Mouse (Mus musculus) intestine, embryonic 16.5 days (tissue): Measurements from ENCODE around the gene B4galt5. TPM values are rescaled to one million over a fixed set of nuclear protein-coding genes. Genes with fewer than 3 reads are reported as not detected.

Experiments used
- ATAC-seq: fragments of 200-750 bp; cut with Nextera tagmentation; 2 replicates; pipeline ENCODE4 v1.8.0; 2017; ENCODE audit warnings: moderate TSS enrichment, moderate library complexity
- H3K27ac ChIP-seq: fragments of 300-500 bp; sonication (generic); 2 replicates; pipeline ENCODE4 v1.5.1; 2014; ENCODE audit warnings: mild to moderate bottlenecking, low read length
- H3K27me3 ChIP-seq: fragments of 300-500 bp; sonication (generic); replicated peaks from 2 replicates; pipeline ENCODE4 v1.6.1; 2014; ENCODE audit warnings: low read length, control low read depth, mixed read lengths; ENCODE audit not compliant: control insufficient read depth, insufficient read depth
- H3K36me3 ChIP-seq: fragments of 300-500 bp; sonication (generic); 2 replicates; pipeline ENCODE4 v1.6.1; 2014; ENCODE audit warnings: low read length, control low read depth; ENCODE audit not compliant: control insufficient read depth, insufficient read depth
- H3K4me1 ChIP-seq: fragments of 300-500 bp; sonication (generic); 2 replicates; pipeline ENCODE4 v1.6.1; 2014; ENCODE audit warnings: low read length, control low read depth, mixed read lengths; ENCODE audit not compliant: control insufficient read depth, insufficient read depth
- H3K4me2 ChIP-seq: fragments of 300-500 bp; sonication (generic); 2 replicates; pipeline ENCODE4 v1.6.1; 2014; ENCODE audit warnings: low read depth, low read length, control low read depth
- H3K4me3 ChIP-seq: fragments of 300-500 bp; sonication (generic); 2 replicates; pipeline ENCODE4 v1.5.1; 2014; ENCODE audit warnings: mild to moderate bottlenecking, low read length
- H3K9ac ChIP-seq: fragments of 300-500 bp; sonication (generic); 2 replicates; pipeline ENCODE4 v1.6.1; 2014; ENCODE audit warnings: low read depth, low read length
- H3K9me3 ChIP-seq: fragments of 300-500 bp; sonication (generic); 2 replicates; pipeline ENCODE4 v1.6.1; 2016; ENCODE audit warnings: low read length, control low read depth; ENCODE audit not compliant: control insufficient read depth
- WGBS: fragments of 180-500 bp; shearing (Covaris S2); extraction: QIAGEN DNeasy Blood & Tissue Kit; methylation state at CpG from one replicate; pipeline ENCODE4 v1.1.7; 2014; 5-methylcytosine and 5-hydroxymethylcytosine counted together
- polyA plus RNA-seq: library from polyadenylated mRNA; unstranded; fragments of >200 nt; fragmentation: Nextera tagmentation; extraction: Ambion mirVana; gene quantifications from 2 replicates; pipeline ENCODE4 v1.2.1, GENCODE M21; 2015

The B4galt5 gene
- polyA plus RNA-seq, 1 experiment from 2014 or later = 8.1 TPM

DNA sequence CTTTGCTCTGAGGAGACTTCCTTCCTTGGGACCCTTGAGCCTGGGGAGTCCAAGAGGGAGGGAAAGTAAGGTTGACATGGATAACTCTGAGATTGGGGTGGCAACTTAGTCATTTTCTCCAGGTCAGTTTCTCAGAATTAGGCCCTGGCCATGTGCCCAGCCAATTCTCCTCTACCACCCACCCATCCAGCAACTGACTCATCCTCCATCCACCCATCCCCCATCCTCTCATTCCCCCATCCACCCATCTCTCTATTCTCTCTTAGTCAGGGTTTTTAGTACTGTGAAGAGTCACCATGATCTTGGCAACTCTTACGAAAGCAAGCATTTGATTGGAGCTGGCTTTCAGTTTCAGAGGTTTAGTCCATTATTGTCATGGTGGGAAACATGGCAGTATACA lies 80.3 kb downstream of the B4galt5 start:
- Histone ChIP-seq H3K27ac (no peak overlapping the region), H3K9ac (no peak overlapping the region), H3K36me3 (no peaks in the 10 kb centered on the region), H3K4me3 (no peak overlapping the region), H3K9me3 (no peaks in the 10 kb centered on the region), H3K27me3 (no peaks in the 10 kb centered on the region), H3K4me1 (no peaks in the 10 kb centered on the region), H3K4me2 (no peak overlapping the region)
- no peak for ATAC-seq
- 100% methylated on average over 1 of the region's 1 CpGs for WGBS

DNA sequence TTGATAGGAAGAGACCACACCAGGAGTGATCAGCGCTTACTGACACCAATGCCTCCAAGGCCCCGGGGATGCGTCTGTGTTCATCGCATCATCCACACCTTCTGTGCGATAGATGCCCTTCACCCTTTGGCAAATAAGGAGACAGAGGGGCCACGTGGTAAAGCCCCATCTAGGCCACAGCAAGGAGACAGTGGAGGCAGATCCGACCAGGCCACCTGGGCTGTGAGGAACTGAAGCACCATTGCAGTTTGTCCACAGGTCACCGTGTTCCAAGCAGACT lies 80.6 kb downstream of the B4galt5 start:
- H3K27me3 ChIP-seq = no peaks in the 10 kb centered on the region
- no peak overlapping the region for H3K4me3 ChIP-seq
- no peaks in the 10 kb centered on the region for H3K9me3 ChIP-seq
- WGBS = 88% methylated on average over 8 of the region's 8 CpGs
- H3K27ac ChIP-seq = no peak overlapping the region
- no peaks in the 10 kb centered on the region for H3K36me3 ChIP-seq
- no peaks in the 10 kb centered on the region for H3K4me1 ChIP-seq
- H3K4me2 ChIP-seq = no peak overlapping the region
- no peak for ATAC-seq
- no peak overlapping the region for H3K9ac ChIP-seq

DNA sequence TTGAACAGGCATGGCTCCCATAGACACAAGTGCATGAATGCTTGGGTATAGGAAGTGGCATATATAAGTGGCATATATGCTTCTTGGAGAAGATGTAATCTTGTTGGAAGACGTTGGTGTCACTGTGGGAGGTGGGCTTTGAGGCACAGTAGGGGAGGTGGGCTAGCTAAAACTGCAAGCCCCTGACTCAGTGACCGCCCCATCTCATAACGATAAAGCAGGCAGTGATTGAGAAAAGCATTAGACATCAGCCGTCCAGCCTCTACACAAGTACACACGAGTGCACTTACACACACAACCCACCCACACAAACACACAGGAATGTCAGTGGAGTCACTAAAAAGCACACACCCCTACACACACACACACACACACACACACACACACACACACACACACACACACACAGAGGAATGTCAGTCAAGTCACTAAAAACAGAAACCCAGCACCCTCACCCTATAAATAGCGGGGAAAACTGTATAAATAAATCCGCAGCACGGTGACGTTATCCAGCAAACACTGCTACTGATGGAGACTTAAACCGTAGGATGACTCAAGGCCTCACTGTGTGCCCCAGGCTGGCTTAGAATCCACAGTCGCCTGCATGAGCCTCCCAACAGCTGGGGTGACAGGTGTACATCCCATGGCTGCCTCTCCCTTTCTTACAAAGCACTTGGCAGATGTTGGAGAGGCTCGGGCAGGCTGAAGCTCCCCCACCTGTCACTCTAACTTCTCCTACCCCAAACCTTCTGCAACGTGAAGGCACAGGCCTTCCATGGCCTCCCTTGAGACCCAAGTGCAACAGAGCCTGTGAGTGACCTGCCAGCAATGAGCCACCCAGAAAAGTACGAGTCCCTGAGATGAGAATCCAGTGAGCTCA lies 81.2 kb downstream of the B4galt5 start:
- H3K4me1 ChIP-seq = no peaks in the 10 kb centered on the region
- 69% methylated on average over 14 of the region's 14 CpGs for WGBS
- H3K4me2 ChIP-seq = no peak overlapping the region
- no peaks in the 10 kb centered on the region for H3K27me3 ChIP-seq
- no peak overlapping the region for H3K9ac ChIP-seq
- no peak overlapping the region for H3K4me3 ChIP-seq
- no peak overlapping the region for H3K27ac ChIP-seq
- H3K9me3 ChIP-seq = no peaks in the 10 kb centered on the region
- H3K36me3 ChIP-seq = no peaks in the 10 kb centered on the region
- no peak for ATAC-seq

DNA sequence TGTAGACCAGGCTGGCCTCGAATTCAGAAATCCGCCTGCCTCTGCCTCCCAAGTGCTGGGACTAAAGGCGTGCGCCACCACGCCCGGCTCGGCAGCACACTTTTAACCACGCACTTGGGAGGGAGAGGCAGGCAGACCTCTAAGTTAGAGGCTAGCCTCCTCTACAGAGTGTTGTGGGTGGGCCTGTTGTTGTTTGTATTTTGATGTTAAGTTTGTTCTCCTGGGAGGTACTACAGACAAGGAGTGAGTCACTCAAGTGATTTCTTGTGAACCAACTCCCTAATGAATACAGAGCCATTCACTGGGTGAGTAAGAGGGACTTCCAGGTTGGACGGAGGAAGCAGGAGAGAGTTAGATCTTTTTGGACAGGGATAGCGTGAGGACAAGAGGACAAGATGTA lies 82.8 kb downstream of the B4galt5 start:
- Histone ChIP-seq H3K9ac (no peak overlapping the region), H3K4me2 (no peak overlapping the region), H3K9me3 (no peaks in the 10 kb centered on the region), H3K4me3 (no peak overlapping the region), H3K36me3 (no peaks in the 10 kb centered on the region), H3K27ac (no peak overlapping the region), H3K4me1 (peaks cover 3% of the 10 kb centered on the region; the same call in 1 of the 2 replicates), H3K27me3 (no peaks in the 10 kb centered on the region)
- no peak for ATAC-seq
- WGBS = 92% methylated on average over 10 of the region's 10 CpGs

DNA sequence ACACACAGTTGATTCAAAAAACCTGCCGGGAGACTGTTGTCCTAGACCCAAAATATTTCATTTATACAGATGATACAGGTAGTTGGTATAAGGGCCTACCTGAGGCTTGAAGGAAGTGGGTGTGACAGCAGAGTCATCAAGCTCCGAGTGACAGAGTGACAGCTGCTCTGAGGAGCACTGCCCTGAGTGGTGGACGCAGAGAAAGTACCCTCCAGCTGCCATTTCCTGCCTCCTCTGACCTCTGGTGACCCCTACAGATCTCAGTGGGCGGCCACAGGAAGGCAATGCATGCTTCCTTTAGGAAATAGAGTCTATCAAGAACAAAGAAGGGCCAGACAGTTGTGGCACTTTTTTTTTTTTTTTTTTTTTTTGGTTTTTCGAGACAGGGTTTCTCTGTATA lies 83.2 kb downstream of the B4galt5 start:
- H3K36me3 ChIP-seq = no peaks in the 10 kb centered on the region
- H3K9ac ChIP-seq = no peak overlapping the region
- peaks cover 6% of the 10 kb centered on the region; the same call in 1 of the 2 replicates for H3K4me1 ChIP-seq
- H3K9me3 ChIP-seq = no peaks in the 10 kb centered on the region
- H3K27ac ChIP-seq = no peak overlapping the region
- 68% methylated on average over 4 of the region's 5 CpGs for WGBS
- no peaks in the 10 kb centered on the region for H3K27me3 ChIP-seq
- no peak for ATAC-seq
- no peak overlapping the region for H3K4me3 ChIP-seq
- no peak overlapping the region for H3K4me2 ChIP-seq

DNA sequence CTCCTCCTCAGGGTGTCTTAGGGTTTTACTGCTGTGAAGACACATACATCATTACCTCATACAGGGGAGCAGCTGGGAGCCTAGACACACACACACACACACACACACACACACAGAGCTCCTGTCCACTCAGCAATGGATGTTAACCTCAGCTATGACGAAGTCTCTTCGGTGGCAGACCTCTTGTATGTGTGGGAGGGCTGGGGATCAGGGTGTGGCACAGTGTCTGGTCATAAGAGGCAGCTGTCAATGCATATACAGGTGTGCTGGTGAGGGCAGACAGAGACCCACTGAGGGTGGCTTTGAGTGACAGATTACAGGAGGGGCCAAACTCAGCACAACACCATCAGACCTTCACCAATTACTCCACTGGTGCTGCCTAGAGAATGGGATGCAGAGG lies 84.0 kb downstream of the B4galt5 start:
- no peaks in the 10 kb centered on the region for H3K36me3 ChIP-seq
- peaks cover 6% of the 10 kb centered on the region; the same call in 1 of the 2 replicates for H3K4me1 ChIP-seq
- H3K9ac ChIP-seq = no peak overlapping the region
- H3K4me3 ChIP-seq = no peak overlapping the region
- H3K27me3 ChIP-seq = no peaks in the 10 kb centered on the region
- H3K4me2 ChIP-seq = no peak overlapping the region
- no peak overlapping the region for H3K27ac ChIP-seq
- 72% methylated on average over 2 of the region's 2 CpGs for WGBS
- H3K9me3 ChIP-seq = no peaks in the 10 kb centered on the region
- ATAC-seq = no peak

DNA sequence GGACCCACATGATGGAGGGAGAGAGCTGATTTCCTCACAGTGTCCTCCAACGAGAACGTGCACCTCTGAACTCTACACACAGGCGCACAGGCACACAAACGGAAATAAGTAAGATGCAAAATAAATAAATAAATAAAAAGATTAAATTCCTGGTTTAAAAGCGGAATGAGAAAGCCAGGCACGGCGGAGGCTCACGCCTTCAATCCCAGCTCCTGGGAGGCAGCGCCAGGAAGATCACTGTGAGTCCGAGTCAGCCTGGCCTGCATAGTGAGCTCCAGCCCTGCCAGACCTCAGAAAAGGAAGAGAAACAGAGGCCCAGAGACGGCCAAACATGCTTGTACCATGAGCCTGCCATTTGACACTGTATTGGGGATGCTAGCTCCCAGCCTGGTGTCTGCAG lies 85.1 kb downstream of the B4galt5 start:
- Histone ChIP-seq H3K36me3 (no peaks in the 10 kb centered on the region), H3K9me3 (no peaks in the 10 kb centered on the region), H3K4me2 (no peak overlapping the region), H3K4me3 (no peak overlapping the region), H3K4me1 (peaks cover 6% of the 10 kb centered on the region; the same call in 1 of the 2 replicates), H3K27ac (no peak overlapping the region), H3K9ac (no peak overlapping the region), H3K27me3 (no peaks in the 10 kb centered on the region)
- no peak for ATAC-seq
- 84% methylated on average over 11 of the region's 11 CpGs for WGBS

DNA sequence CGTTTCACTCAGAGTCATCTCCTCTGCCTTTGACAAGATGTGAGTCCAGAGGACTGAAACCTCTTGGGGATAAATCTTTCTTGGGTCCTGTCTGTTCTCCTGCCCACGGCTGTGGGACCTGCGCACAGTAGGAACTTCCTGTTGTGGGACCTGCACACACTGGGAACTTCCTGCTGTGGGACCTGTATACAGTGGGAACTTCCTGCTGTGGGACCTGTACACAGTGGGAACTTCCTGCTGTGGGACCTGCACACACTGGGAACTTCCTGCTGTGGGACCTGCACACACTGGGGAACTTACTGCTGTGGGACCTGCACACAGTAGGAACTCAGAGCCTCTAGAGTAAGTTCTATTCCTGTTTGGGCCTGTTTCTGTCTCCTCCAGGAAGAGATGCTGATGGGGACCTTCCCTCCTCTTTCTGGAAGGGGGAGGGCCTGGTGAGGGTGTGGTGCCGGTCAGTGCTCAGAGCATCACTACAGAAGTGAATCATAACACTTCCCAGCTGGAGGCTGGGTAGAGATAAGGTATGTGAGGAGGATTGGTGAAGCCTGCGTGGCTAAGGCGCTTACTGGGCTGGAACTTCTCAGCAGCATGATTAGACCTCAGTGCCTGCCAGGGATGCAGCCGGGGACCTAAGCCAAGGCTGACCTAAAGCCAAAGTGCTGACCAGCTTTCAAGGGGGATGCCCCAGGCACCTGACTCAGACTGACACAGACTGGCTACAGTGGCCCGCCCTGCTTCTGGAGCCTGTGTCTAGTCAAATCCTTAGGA lies 85.8 kb downstream of the B4galt5 start:
- Histone ChIP-seq H3K4me1 (peaks cover 6% of the 10 kb centered on the region; the same call in 1 of the 2 replicates), H3K27ac (no peak overlapping the region), H3K36me3 (no peaks in the 10 kb centered on the region), H3K4me3 (no peak overlapping the region), H3K9me3 (no peaks in the 10 kb centered on the region), H3K27me3 (no peaks in the 10 kb centered on the region), H3K9ac (no peak overlapping the region), H3K4me2 (no peak overlapping the region)
- ATAC-seq = no peak
- WGBS = 84% methylated on average over 8 of the region's 8 CpGs

DNA sequence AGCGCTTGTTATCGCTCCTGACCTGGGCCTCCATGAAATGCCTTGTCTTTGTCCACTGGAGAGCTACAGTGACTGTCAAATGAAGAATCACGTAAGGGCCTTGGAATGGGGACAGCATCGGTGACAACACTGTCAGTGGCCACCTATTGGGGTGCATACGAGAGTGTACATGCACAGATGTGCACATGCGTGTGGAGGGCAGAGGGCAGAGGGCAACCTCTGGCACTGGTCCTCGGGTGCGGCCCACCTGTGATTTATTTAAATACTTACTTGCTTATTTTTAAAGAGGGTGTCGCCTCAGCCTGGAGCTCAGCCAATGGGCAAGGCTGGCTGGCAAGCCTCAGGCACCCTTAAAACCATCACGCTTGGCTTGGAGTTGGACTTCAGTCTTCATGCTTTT lies 86.5 kb downstream of the B4galt5 start:
- Histone ChIP-seq H3K27ac (no peak overlapping the region), H3K4me3 (no peak overlapping the region), H3K4me2 (no peak overlapping the region), H3K27me3 (no peaks in the 10 kb centered on the region), H3K36me3 (no peaks in the 10 kb centered on the region), H3K4me1 (peaks cover 6% of the 10 kb centered on the region; the same call in 1 of the 2 replicates), H3K9ac (no peak overlapping the region), H3K9me3 (no peaks in the 10 kb centered on the region)
- no peak for ATAC-seq
- 88% methylated on average over 10 of the region's 10 CpGs for WGBS
